Mouse (Mus musculus): ENCODE results near the gene Ate1. TPM values are rescaled to one million over a fixed set of nuclear protein-coding genes. Genes with fewer than 3 reads are reported as not detected.

Gene Ate1
- 5.4 and 12.6 TPM in 2 replicates for polyA plus RNA-seq (2012; ENCODE audit: low replicate concordance)

DNA sequence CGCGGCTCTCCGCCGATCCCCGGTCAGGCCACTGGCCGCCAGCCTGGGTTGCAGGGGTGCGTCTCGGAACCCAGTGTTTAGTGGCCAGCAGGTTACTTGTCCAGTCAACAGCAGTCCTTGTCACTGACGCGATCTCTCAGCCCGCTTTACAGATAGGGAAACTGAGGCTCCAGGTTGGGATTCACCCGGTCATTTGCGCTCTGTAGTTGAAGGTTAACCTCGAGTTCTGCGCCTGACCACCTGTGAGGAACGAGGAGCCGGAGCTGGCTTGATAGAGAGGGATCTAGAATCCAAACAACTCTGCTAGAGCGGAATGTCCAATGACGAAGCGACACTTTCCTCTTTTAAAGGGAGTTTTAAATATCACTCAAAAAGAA, at the start of gene Ate1:
TSS of gene Ate1 (minus strand) at position 321 of the 377 bp plus-strand sequence.

Other genes starting within 250 kb of the Ate1 start
- gene Nsmce4a, start 52.7 kb upstream of the Ate1 start, polyA plus RNA-seq (2012; ENCODE audit: low replicate concordance) = 98.1 and 121 TPM in 2 replicates
- gene Tacc2, start 57.1 kb upstream of the Ate1 start, polyA plus RNA-seq (2012; ENCODE audit: low replicate concordance) = 4.6 and 5.1 TPM in 2 replicates